Mouse (Mus musculus) cerebellum, postnatal 10 days (tissue): ENCODE data around the gene Kifc5b.
A peak's percentile ranks its signal among the peaks of the same experiment; 100 is the strongest.
"Not testable (repeated sequence)": the region's sequence is repeated elsewhere in the genome, so short reads cannot be mapped to it uniquely, and the experiment has no call there.

Experiments used
- DNase-seq, 2 experiments: peaks; one replicate each; pipeline ENCODE4 v3.0.0; 2021; ENCODE audit warnings: mixed read lengths in 2 of 2

Gene Kifc5b

GRCm38 (mm10) chr17:26972107-26972506 is 55.2 kb downstream of the Kifc5b start:
- DNase-seq: peak in 1 of 2 experiments; percentile 21

- DNase-seq: peak; percentile 97 to 98
Observed at GRCm38 (mm10) chr17:26972703-26973574, 56.0 kb downstream of the Kifc5b start, which contains the start of gene Zbtb9. TSS of gene Zbtb9 (plus strand) at chr17:26973167.

GRCm38 (mm10) chr17:26974547-26974946 is 57.7 kb downstream of the Kifc5b start:
- DNase-seq: no peak

GRCm38 (mm10) chr17:26975415-26975814 is 58.5 kb downstream of the Kifc5b start:
- no peak for DNase-seq

- not testable (repeated sequence) for DNase-seq
Observed at GRCm38 (mm10) chr17:26977354-26977753, 60.5 kb downstream of the Kifc5b start.

- DNase-seq: no peak
Observed at GRCm38 (mm10) chr17:26979426-26979825, 62.5 kb downstream of the Kifc5b start.

- DNase-seq: no peak
Observed at GRCm38 (mm10) chr17:26981050-26981449, 64.2 kb downstream of the Kifc5b start.
